Mouse (Mus musculus) CD4-positive helper T cell, adult 2 months (primary cell): ENCODE data around the gene Unc5cl.
A peak's percentile ranks its signal among the peaks of the same experiment; 100 is the strongest.

Experiments
- DNase-seq: peaks from one replicate; pipeline ENCODE4 v3.0.0-alpha.2; 2012; ENCODE audit warnings: low read depth, missing footprints, low spot score

The Unc5cl gene

GRCm38 (mm10) chr17:48454688-48455087 lies at the start of gene Unc5cl:
TSS of gene Unc5cl (plus strand) at chr17:48454901.
- no peak for DNase-seq

DNA sequence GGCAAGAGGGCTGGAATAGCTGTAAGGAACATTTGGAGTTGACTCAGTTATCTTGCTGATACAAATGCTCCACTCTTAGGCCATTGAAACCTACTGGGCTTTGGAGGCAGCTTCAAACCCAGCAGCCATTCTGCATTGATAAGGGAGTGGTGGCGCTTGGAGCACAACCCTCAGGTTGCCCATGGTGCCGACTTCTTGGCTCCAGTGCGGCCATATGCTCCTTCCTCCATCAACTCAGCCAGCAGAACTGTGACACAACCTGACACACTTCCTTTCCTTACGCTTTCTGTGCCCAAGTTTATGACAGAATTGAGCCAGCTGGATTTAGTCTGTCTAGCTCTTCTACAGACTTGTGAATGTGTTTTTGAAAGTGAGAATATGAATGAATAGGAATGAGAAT lies 47.5 kb upstream of the Unc5cl start:
- no peak for DNase-seq

GRCm38 (mm10) chr17:48407910-48408525 lies 46.7 kb upstream of the Unc5cl start:
- peak; percentile 14 for DNase-seq

- peak; percentile 90 for DNase-seq
These were observed 46.0 kb upstream of the Unc5cl start for GRCm38 (mm10) chr17:48408526-48409291.

- peak; percentile 100 for DNase-seq
These were observed 45.1 kb upstream of the Unc5cl start, which contains the start of the genes Nfya and Oard1 for GRCm38 (mm10) chr17:48409380-48410298. TSS of gene Nfya (minus strand) at chr17:48409906. TSS of gene Oard1 (plus strand) at chr17:48410014.

GRCm38 (mm10) chr17:48410299-48410785 lies 44.4 kb upstream of the Unc5cl start:
- no peak for DNase-seq

DNA sequence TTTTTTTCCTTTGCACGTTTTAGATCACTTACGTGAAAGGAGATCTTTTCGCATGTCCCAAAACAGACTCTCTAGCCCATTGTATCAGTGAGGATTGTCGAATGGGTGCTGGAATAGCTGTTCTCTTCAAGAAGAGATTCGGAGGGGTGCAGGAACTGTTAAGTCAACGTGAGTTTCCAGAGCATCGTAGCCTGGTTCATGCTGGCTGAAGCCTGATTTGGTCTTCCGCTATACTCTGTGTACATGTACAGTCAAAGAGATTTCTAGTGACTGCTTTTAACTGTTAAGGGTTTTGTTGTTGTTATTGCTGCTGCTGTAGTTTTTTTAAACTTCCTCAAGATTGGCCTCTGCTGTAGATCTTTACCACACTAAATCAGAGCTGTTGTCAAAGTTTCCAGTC lies 43.5 kb upstream of the Unc5cl start:
- peak; percentile 54 for DNase-seq

DNA sequence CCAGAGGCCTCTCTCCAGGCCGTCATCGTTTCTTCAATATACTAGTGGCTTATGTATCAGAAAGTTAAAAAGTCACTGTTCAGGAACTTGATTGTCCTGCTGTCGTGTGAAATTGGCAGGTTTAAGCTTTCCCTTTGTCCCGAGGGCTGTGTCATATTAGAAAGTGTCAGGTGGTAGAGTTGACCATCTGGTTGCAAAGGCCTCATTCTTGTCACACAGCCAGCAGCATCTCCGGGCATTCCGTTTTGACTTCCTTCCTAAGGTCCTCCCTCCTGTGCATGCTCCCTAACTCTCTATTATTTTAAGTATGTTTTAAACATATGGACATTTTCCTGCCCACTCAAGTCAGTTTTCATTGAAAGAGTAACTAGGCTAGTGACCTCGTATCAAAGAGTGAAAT lies 38.7 kb upstream of the Unc5cl start:
- DNase-seq = no peak

- peak; percentile 71 for DNase-seq
These were observed 38.1 kb upstream of the Unc5cl start for GRCm38 (mm10) chr17:48416425-48417195.

DNA sequence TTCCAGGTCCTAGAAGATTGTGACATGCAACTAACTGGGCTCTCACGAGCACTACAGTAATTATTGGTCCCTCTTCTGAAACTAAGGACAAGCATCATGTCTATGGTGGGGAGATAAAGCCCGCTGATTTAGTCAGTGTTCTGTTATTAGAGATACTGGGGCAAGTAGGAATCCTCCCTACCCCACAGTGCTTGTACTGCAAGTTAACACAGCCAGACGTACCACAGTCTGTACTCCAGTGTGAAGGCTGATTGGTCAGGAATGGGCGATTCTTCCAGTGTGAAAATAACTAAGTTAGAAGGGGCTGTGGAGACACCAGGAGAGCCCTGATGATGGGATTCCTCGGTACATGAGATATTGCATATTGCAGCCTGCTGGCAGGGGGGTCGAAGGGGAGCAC lies 37.2 kb upstream of the Unc5cl start:
- no peak for DNase-seq

DNA sequence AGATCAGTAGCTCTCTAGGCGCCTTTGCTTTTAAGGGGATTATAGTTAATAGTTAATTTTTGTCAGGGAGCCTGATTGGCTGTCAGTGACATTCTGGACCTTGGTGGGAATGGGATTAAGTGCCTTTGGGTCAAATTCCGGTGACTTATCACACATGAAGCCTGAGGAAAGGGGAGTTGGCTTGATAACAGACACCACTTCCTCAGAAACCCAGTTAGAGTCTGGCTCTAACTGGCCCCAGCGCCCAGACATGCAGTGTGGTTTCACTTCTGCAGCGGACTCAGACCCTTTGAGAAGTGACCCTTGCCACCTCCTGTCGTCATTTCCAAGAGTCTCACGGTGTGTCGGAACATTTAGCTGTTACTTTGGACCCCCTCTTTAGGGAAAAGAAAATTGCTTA lies 36.5 kb upstream of the Unc5cl start:
- no peak for DNase-seq

DNA sequence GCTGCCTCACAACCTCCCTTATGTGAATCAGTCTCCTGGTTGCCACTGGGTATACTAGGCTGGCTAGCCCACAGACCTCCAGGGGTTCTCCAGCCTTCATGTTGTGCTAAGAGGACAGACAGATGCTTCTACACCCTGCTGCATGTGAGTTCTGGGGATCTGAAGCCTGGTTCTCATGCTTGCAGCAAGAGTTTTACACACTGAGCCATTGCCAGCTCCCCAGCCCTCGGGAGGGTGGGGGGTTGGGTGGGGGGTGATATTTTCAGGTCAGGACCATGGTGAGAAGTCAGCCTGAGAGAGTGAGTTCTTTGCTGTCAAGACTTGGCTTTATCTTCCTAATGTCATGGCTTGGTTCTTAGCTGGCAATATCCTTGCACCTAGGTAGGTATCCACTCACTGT lies 35.9 kb upstream of the Unc5cl start:
- DNase-seq = no peak

GRCm38 (mm10) chr17:48419571-48419970 lies 35.1 kb upstream of the Unc5cl start:
- DNase-seq = no peak

DNA sequence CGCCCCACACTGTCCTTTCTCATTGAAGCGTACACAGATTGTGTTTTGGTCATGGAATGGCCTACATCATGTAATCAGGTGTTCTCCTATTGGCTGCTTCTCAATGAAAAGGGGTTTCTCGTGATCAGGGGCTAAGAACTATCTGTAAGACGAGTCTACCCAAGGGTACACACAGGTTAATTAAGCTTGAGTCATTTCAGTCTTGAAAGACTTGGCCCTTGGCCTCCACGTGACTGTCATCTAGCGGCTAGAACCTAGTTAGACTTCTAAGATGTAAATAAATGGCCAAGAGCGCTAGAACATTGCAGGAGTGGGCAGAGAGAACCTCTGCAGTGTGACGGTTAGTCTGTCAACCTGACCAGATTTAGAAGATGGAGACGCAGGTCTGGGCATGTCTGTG lies 30.5 kb upstream of the Unc5cl start:
- no peak for DNase-seq

- peak; percentile 59 for DNase-seq
These were observed 28.7 kb upstream of the Unc5cl start for GRCm38 (mm10) chr17:48425823-48426612.

- peak; percentile 35 for DNase-seq
These were observed 27.5 kb upstream of the Unc5cl start for GRCm38 (mm10) chr17:48426991-48427750.

DNA sequence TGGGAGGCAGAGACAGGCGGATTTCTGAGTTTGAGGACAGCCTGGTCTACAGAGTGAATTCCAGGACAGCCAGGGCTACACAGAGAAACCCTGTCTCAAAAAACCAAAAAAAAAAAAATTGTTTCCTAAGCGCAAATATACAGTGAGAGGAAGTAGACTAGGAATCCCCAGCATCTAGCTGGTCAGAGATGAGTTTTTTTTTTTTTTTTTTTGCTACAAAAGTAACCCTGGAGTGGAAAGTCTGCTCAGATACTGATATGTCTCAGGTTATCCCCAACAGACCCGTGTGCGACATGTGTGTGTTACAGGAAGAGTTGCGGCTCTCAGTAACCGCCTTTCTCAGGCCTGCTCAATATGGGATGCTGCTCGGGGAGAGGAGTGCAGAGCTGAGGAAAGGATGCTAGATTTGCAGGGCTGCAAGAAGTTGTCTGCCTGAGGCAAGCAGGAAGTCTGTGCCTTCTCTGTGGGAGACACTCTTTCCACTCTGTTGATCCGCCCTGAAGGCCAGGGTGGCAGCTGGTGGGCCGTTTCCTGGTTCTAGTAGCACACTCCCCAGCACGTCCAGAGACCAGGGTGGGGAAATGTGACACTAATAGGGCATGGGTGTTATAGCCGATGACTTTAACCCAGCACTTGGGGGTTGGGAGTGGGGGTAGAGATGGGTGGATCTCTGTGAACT lies 26.7 kb upstream of the Unc5cl start:
- DNase-seq = peak; percentile 59

DNA sequence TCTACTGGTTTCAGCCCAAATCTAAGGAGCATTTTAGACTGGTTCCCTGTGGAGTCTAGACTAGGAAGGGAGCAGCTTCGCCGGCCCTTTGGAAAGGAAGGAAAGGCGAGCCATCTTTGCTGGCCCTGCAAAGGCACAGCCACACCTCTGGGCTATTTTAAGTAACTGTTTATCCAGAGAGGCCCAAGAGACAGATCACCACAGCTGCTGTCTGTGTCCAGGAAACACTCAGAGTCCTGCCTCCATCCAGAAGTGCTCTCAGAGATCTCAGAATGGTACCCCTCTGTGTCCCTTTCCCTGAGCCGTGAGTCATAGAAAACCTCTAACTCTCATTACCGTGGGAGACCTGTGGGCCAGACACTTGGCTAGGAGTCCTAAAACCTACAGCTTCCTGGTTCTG lies 24.3 kb upstream of the Unc5cl start:
- DNase-seq = no peak

DNA sequence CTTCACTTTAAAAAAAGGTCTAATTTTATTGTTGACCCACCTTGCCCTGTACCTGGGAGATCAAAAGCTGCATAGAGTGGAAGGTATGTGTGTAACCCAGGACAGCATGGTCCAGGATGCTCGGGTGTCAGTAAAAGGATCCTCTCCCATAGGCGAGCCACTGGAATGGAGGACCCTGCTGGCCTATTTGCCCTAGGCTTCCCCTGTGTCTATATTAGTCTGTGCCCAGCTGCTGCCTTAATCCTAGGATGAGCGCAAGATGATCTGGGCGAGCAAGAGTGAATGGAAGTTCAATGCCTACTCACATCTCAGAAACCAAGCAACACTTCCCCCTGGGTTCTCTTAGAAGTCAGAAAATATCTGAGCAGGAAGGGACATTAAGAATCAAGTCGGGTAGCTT lies 23.6 kb upstream of the Unc5cl start:
- DNase-seq = no peak
